Mouse (Mus musculus): ENCODE results near the gene Sult1c1. TPM values are rescaled to one million over a fixed set of nuclear protein-coding genes. Genes with fewer than 3 reads are reported as not detected.
"Not testable (repeated sequence)": the region's sequence is repeated elsewhere in the genome, so short reads cannot be mapped to it uniquely, and the experiment has no call there.

Sult1c1 gene
- total RNA-seq (2021): not detected
- long read RNA-seq, experiment 1: 0 reads
- long read RNA-seq, experiment 2: 0 reads

DNA sequence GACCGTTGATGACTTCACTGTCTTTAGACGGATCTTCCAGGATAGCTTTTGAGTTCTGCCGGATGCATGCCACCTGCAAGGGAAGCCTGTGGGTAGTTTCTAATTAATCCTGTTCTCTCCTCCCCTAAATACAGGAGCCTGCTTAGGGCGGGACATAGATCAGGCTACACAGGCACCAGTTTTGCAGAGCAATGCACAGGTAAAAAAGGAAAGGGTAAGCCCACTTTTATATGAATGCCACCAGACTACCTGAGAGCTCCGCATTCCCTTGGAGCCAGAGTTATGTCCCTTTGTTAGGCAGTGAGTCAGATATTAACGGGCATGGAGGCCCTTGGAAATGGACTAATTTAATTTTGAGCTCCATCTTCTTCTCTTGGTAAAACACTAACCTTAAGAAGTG lies at the start of gene Sult1c1:
Gene Sult1c1, minus strand, starts transcription at position 101 of the 400 bp plus-strand sequence.
- DNase-seq (ENCODE audit: low spot score in 2 of 2): no peak

DNA sequence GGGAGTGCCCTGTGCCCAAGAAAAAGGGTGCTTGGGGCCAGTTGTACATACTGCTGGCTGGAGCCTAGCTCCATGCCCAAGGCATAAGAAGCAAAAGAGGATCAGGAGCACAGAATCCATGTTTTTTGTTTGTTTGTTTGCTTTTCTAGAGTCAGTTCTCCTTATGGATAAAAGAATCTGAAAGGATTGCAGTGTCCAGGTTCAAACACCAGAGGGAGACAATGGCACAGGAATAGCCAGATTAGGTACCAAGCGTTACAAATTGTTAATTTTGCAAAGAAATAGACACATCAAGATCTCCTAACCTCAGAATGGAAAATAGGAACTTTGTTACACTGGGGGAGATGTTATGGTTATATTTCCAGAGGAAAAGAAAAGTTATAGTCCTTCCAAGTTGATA lies 23.7 kb upstream of the Sult1c1 start:
- DNase-seq (ENCODE audit: low spot score in 2 of 2): no peak

DNA sequence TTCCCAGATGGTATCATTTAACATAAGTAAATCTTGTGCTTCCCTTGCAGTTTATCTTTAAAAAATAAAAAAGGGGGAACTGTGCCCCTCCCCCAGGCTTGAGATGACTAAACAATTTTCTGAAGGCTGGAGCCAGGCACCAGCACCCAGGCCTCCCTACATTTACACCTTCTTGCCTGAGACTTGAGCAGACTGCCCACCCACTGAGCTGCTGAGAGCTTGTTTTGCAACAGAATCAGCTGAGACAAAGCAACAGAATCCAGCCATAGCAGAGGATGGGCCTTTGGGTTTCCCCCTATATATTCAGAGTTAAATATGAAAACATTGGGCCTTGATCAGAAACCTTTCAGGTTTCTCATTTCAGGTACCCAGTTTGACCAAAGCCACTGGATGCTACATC lies 20.7 kb upstream of the Sult1c1 start:
- no peak for DNase-seq (ENCODE audit: low spot score in 2 of 2)

DNA sequence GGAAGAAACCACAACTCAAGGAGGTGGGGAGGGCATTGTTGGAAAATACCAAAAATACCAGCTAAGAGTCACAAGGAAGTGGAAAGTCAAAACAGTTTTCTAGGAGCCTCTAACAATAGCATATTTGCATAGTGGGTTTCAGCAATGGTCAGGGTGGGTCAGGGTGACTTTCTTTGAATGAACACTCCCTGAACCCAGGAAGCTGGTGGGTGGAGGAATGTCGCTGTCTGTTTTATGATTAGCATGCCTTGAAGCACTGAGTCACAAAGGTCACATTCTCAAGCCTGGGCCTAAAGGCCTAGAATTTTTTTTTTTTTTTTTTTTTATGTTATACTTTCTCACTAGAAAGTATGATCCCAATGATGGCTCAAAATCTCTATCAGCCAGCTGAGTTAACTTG lies 20.1 kb upstream of the Sult1c1 start:
- DNase-seq (ENCODE audit: low spot score in 2 of 2): not testable (repeated sequence)

DNA sequence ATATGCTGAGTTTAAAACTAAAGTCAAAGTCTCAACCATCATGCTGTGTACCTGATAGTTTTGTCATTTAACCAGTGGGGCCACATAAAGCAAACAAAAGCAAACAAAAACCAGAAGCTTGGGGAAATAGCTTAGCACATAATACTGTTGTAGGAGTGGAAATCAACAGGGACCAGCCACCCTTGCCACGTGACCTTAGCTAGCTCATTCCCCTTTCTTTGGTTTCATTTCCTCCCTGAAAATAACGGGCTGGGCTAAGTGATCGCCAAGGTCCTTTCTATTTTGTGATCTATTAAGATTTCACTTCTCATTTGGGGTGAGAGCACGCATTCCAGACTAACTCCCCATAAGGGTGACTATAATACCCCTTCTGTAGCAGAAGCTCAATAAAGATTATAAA lies 13.0 kb upstream of the Sult1c1 start:
- no peak for DNase-seq (ENCODE audit: low spot score in 2 of 2)

DNA sequence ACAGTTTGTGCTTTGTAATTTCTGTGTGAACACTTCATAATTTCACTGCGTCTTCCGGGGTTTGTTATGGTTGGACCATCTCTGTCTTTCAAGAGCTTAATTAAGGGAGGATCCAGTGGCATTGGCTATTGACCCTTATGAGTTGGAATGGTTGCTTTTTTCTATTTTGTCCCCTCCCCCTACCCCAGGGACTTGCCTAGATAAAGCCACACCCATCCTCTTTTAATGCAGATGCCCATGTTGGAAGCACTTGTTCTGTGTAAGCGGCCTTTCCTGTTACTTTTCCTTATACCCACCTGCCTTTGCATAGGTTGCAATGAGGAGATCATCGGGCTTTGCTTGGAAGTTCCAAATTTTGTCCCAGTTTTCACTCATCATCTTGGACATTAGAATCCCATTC lies 16.9 kb downstream of the Sult1c1 start:
- no peak for DNase-seq (ENCODE audit: low spot score in 2 of 2)

DNA sequence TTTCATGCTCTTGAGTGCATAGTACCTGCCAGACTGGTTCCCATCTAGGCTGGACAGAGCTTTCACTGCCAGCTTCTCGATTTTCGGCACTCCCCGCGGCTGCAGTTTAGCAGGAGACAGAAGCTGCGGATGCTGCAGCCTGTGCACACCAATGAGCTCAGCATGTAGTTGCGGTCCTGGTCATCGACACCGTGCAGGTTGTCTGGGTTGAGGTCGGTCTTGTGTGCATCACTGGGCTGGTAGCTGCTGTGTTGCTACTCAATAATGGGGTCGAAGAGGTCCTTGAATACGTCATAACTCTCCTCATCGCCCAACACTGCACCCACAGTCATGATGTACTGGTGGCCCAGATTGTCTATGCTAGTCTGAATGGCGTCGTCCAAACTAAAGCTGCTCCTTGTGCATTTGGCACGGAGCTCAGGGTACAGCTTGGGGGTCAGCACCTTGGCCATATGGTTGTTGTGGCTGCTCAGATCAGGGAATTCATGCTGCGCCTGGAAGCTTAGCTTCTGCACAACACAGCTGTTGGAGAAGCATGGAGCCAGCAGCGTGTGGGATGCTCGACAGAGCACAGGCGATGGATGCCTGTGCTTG lies 48.8 kb downstream of the Sult1c1 start:
- no peak for DNase-seq (ENCODE audit: low spot score in 2 of 2)

DNA sequence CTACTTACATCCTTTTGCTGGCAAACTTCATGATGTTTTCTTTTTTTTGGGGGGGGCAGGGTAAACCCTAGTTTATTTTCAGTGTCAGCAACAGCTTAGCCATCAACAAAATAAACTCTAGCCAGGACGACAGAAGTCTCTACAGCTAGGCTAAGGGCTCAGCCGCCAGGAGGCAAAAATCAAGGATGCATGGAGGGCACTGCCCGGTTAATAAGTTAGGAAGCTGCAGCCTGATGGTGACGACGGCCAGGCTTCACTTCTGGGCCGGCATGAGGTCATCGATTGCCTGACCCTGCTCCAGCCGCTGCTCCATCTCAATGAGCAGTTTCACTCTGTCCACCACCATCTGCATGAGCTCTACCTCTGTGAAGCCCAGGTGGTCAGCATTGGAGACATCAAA lies 49.7 kb downstream of the Sult1c1 start:
- DNase-seq (ENCODE audit: low spot score in 2 of 2): no peak

Other genes with a start within 250 kb of the Sult1c1 start
- gene Sult1c2, start 144.3 kb downstream of the Sult1c1 start, total RNA-seq (2021): 1 to 10 TPM; 3.2 to 4.2 TPM